Mouse (Mus musculus) embryonic facial prominence, embryonic 13.5 days (tissue): Measurements from ENCODE around the gene Mrps18a. TPM values are rescaled to one million over a fixed set of nuclear protein-coding genes. Genes with fewer than 3 reads are reported as not detected.

Experiments
- ATAC-seq: fragments of 200-750 bp; cut with Nextera tagmentation; 2 replicates; pipeline ENCODE4 v1.8.0; 2017; ENCODE audit warnings: low read depth; ENCODE audit not compliant: insufficient number of reproducible peaks, insufficient read depth, low FRiP score, low TSS enrichment
- H3K27ac ChIP-seq: fragments of 300-500 bp; sonication (generic); 2 replicates; pipeline ENCODE4 v1.5.1; 2015; ENCODE audit warnings: moderate library complexity, mild to moderate bottlenecking, inconsistent platforms
- H3K27me3 ChIP-seq: fragments of 300-500 bp; sonication (generic); 2 replicates; pipeline ENCODE4 v1.6.1; 2015; ENCODE audit warnings: mild to moderate bottlenecking, inconsistent platforms
- H3K36me3 ChIP-seq: fragments of 300-500 bp; sonication (generic); 2 replicates; pipeline ENCODE4 v1.6.1; 2015; ENCODE audit warnings: mild to moderate bottlenecking, inconsistent platforms
- H3K4me1 ChIP-seq: fragments of 300-500 bp; sonication (generic); 2 replicates; pipeline ENCODE4 v1.6.1; 2015; ENCODE audit warnings: inconsistent platforms
- H3K4me2 ChIP-seq: fragments of 300-500 bp; sonication (generic); 2 replicates; pipeline ENCODE4 v1.6.1; 2015; ENCODE audit warnings: moderate library complexity, mild to moderate bottlenecking, inconsistent platforms
- H3K4me3 ChIP-seq: fragments of 300-500 bp; sonication (generic); 2 replicates; pipeline ENCODE4 v1.5.1; 2015; ENCODE audit warnings: mild to moderate bottlenecking, inconsistent platforms
- H3K9ac ChIP-seq: fragments of 300-500 bp; sonication (generic); 2 replicates; pipeline ENCODE4 v1.6.1; 2015; ENCODE audit warnings: mild to moderate bottlenecking, inconsistent platforms
- H3K9me3 ChIP-seq: fragments of 300-500 bp; sonication (generic); 2 replicates; pipeline ENCODE4 v1.6.1; 2016; ENCODE audit warnings: inconsistent platforms
- WGBS: fragments of 180-500 bp; shearing (Covaris S2); methylation state at CpG from one replicate; pipeline ENCODE4 v1.1.7; 2015; ENCODE audit warnings: mixed read lengths; 5-methylcytosine and 5-hydroxymethylcytosine counted together
- polyA plus RNA-seq: library from polyadenylated mRNA; unstranded; fragments of >200 nt; fragmentation: Nextera tagmentation; extraction: Ambion mirVana; gene quantifications from 2 replicates; pipeline ENCODE4 v1.2.1, GENCODE M21; 2015

Gene Mrps18a
- polyA plus RNA-seq, 1 experiment from 2014 or later, result 152 TPM

GRCm38 (mm10) chr17:46077921-46078534, 32.8 kb upstream of the Mrps18a start:
- no peak for ATAC-seq
- WGBS, result 92% methylated on average over 12 of the region's 12 CpGs
- H3K9me3 ChIP-seq, result no peaks in the 10 kb centered on the region
- no peak overlapping the region for H3K4me2 ChIP-seq
- no peak overlapping the region for H3K9ac ChIP-seq
- H3K36me3 ChIP-seq, result no peaks in the 10 kb centered on the region
- peaks cover 46% of the 10 kb centered on the region for H3K4me1 ChIP-seq
- no peak overlapping the region for H3K27ac ChIP-seq
- H3K27me3 ChIP-seq, result no peaks in the 10 kb centered on the region
- H3K4me3 ChIP-seq, result no peak overlapping the region

GRCm38 (mm10) chr17:46079037-46079436, 31.7 kb upstream of the Mrps18a start:
- Histone ChIP-seq H3K4me2 (no peak overlapping the region), H3K9me3 (no peaks in the 10 kb centered on the region), H3K4me1 (peaks cover 46% of the 10 kb centered on the region), H3K27ac (no peak overlapping the region), H3K27me3 (no peaks in the 10 kb centered on the region), H3K9ac (no peak overlapping the region), H3K36me3 (no peaks in the 10 kb centered on the region), H3K4me3 (no peak overlapping the region)
- ATAC-seq, result no peak
- 64% methylated on average over 2 of the region's 2 CpGs for WGBS

GRCm38 (mm10) chr17:46080388-46080787, 30.4 kb upstream of the Mrps18a start:
- no peak for ATAC-seq
- no peaks in the 10 kb centered on the region for H3K36me3 ChIP-seq
- WGBS, result 51% methylated on average over 7 of the region's 7 CpGs
- H3K27ac ChIP-seq, result no peak overlapping the region
- H3K9me3 ChIP-seq, result no peaks in the 10 kb centered on the region
- H3K4me1 ChIP-seq, result peaks cover 46% of the 10 kb centered on the region
- no peaks in the 10 kb centered on the region for H3K27me3 ChIP-seq
- no peak overlapping the region for H3K4me3 ChIP-seq
- no peak overlapping the region for H3K4me2 ChIP-seq
- no peak overlapping the region for H3K9ac ChIP-seq

- Histone ChIP-seq H3K9me3 (no peaks in the 10 kb centered on the region), H3K4me1 (peaks cover 52% of the 10 kb centered on the region), H3K36me3 (no peaks in the 10 kb centered on the region), H3K27me3 (no peaks in the 10 kb centered on the region), H3K9ac (no peak overlapping the region), H3K4me3 (no peak overlapping the region), H3K4me2 (no peak overlapping the region), H3K27ac (peak overlapping the region; percentile 33; the same call in 1 of the 2 replicates)
- ATAC-seq, result no peak
- 54% methylated on average over 5 of the region's 5 CpGs for WGBS
Observed at GRCm38 (mm10) chr17:46081042-46081441, 29.7 kb upstream of the Mrps18a start.

- H3K4me2 ChIP-seq, result no peak overlapping the region
- 50% methylated on average over 7 of the region's 7 CpGs for WGBS
- no peaks in the 10 kb centered on the region for H3K9me3 ChIP-seq
- H3K27me3 ChIP-seq, result no peaks in the 10 kb centered on the region
- ATAC-seq, result no peak
- H3K27ac ChIP-seq, result no peak overlapping the region
- no peak overlapping the region for H3K9ac ChIP-seq
- no peak overlapping the region for H3K4me3 ChIP-seq
- H3K4me1 ChIP-seq, result peaks cover 58% of the 10 kb centered on the region
- H3K36me3 ChIP-seq, result no peaks in the 10 kb centered on the region
Observed at GRCm38 (mm10) chr17:46081657-46082056, 29.1 kb upstream of the Mrps18a start.

GRCm38 (mm10) chr17:46083381-46083780, 27.4 kb upstream of the Mrps18a start:
- peak overlapping the region; percentile 53 for H3K4me2 ChIP-seq

GRCm38 (mm10) chr17:46084091-46084501, 26.7 kb upstream of the Mrps18a start:
- H3K9ac ChIP-seq, result peak overlapping the region; percentile 32; the same call in 1 of the 2 replicates
- no peaks in the 10 kb centered on the region for H3K9me3 ChIP-seq
- peak; percentile 72 for ATAC-seq
- peak overlapping the region; percentile 84 for H3K27ac ChIP-seq
- H3K4me3 ChIP-seq, result peak overlapping the region; percentile 6; the same call in 1 of the 2 replicates
- no peaks in the 10 kb centered on the region for H3K36me3 ChIP-seq
- H3K4me2 ChIP-seq, result peak overlapping the region; percentile 53
- 4% methylated on average over 10 of the region's 10 CpGs for WGBS
- H3K4me1 ChIP-seq, result peaks cover 74% of the 10 kb centered on the region
- H3K27me3 ChIP-seq, result no peaks in the 10 kb centered on the region

More at GRCm38 (mm10) chr17:46083381-46083780, 27.4 kb upstream of the Mrps18a start:
- H3K4me1 ChIP-seq, result peaks cover 74% of the 10 kb centered on the region
- WGBS, result 77% methylated on average over 3 of the region's 3 CpGs
- H3K27me3 ChIP-seq, result no peaks in the 10 kb centered on the region
- H3K9ac ChIP-seq, result no peak overlapping the region
- no peak for ATAC-seq
- H3K9me3 ChIP-seq, result no peaks in the 10 kb centered on the region
- H3K27ac ChIP-seq, result peak overlapping the region; percentile 84
- H3K4me3 ChIP-seq, result no peak overlapping the region
- no peaks in the 10 kb centered on the region for H3K36me3 ChIP-seq

GRCm38 (mm10) chr17:46086341-46086870, 24.4 kb upstream of the Mrps18a start:
- peak; percentile 65 for ATAC-seq
- H3K27me3 ChIP-seq, result no peaks in the 10 kb centered on the region
- WGBS, result 21% methylated on average over 17 of the region's 17 CpGs
- peaks cover 60% of the 10 kb centered on the region for H3K4me1 ChIP-seq
- 0 out of 2 replicates have a peak overlapping the region, but pooled peaks have one; percentile 1 for H3K4me3 ChIP-seq
- H3K36me3 ChIP-seq, result no peaks in the 10 kb centered on the region
- no peaks in the 10 kb centered on the region for H3K9me3 ChIP-seq
- H3K4me2 ChIP-seq, result peak overlapping the region; percentile 35
- H3K9ac ChIP-seq, result peak overlapping the region; percentile 40; the same call in 1 of the 2 replicates
- H3K27ac ChIP-seq, result peak overlapping the region; percentile 84

- H3K4me3 ChIP-seq, result no peak overlapping the region
- H3K4me2 ChIP-seq, result no peak overlapping the region
- H3K36me3 ChIP-seq, result no peaks in the 10 kb centered on the region
- peaks cover 19% of the 10 kb centered on the region for H3K4me1 ChIP-seq
- WGBS, result 61% methylated on average over 1 of the region's 1 CpGs
- ATAC-seq, result no peak
- H3K9me3 ChIP-seq, result no peaks in the 10 kb centered on the region
- no peak overlapping the region for H3K27ac ChIP-seq
- no peak overlapping the region for H3K9ac ChIP-seq
- 0 out of 2 replicates have a peak, but pooled peaks cover 5% of the 10 kb centered on the region for H3K27me3 ChIP-seq
Observed at GRCm38 (mm10) chr17:46091351-46091750, 19.4 kb upstream of the Mrps18a start.

- no peak overlapping the region for H3K9ac ChIP-seq
- ATAC-seq, result no peak
- no peak overlapping the region for H3K4me3 ChIP-seq
- peaks cover 13% of the 10 kb centered on the region for H3K4me1 ChIP-seq
- H3K9me3 ChIP-seq, result no peaks in the 10 kb centered on the region
- H3K36me3 ChIP-seq, result no peaks in the 10 kb centered on the region
- no peak overlapping the region for H3K4me2 ChIP-seq
- H3K27ac ChIP-seq, result no peak overlapping the region
- WGBS, result 66% methylated on average over 14 of the region's 14 CpGs
- H3K27me3 ChIP-seq, result 0 out of 2 replicates have a peak, but pooled peaks cover 7% of the 10 kb centered on the region
Observed at GRCm38 (mm10) chr17:46091899-46092298, 18.9 kb upstream of the Mrps18a start.

- Histone ChIP-seq H3K4me1 (peaks cover 21% of the 10 kb centered on the region), H3K9me3 (no peaks in the 10 kb centered on the region), H3K27ac (no peak overlapping the region), H3K27me3 (0 out of 2 replicates have a peak, but pooled peaks cover 7% of the 10 kb centered on the region), H3K36me3 (no peaks in the 10 kb centered on the region), H3K4me3 (no peak overlapping the region), H3K4me2 (no peak overlapping the region), H3K9ac (no peak overlapping the region)
- ATAC-seq, result no peak
- WGBS, result 68% methylated on average over 8 of the region's 8 CpGs
Observed at GRCm38 (mm10) chr17:46098525-46098924, 12.3 kb upstream of the Mrps18a start.

GRCm38 (mm10) chr17:46101906-46102305, 8.9 kb upstream of the Mrps18a start:
- H3K9ac ChIP-seq, result 0 out of 2 replicates have a peak overlapping the region, but pooled peaks have one; percentile 27
- no peaks in the 10 kb centered on the region for H3K36me3 ChIP-seq
- H3K4me2 ChIP-seq, result no peak overlapping the region
- ATAC-seq, result no peak
- peak overlapping the region; percentile 28; the same call in 1 of the 2 replicates for H3K27ac ChIP-seq
- no peaks in the 10 kb centered on the region for H3K27me3 ChIP-seq
- 30% methylated on average over 9 of the region's 9 CpGs for whole genome bisulfite sequencing
- H3K4me3 ChIP-seq, result no peak overlapping the region
- peaks cover 34% of the 10 kb centered on the region for H3K4me1 ChIP-seq
- H3K9me3 ChIP-seq, result no peaks in the 10 kb centered on the region
